Mouse (Mus musculus): ENCODE results near the gene Gphn. TPM values are rescaled to one million over a fixed set of nuclear protein-coding genes. Genes with fewer than 3 reads are reported as not detected.

Gene Gphn
- polyA plus RNA-seq, 1 experiment from 2014 or later = 86.2 TPM

- 83% methylated on average over 2 of the region's 2 CpGs for WGBS
- Histone ChIP-seq H3K27me3 (ENCODE audit: control insufficient read depth, insufficient read depth, low read length) (no peaks in the 10 kb centered on the region), H3K9ac (replicated peaks; ENCODE audit: low read depth, low read length) (no peak overlapping the region), H3K27ac (ENCODE audit: low read depth, low read length) (no peak overlapping the region), H3K9me3 (ENCODE audit: control insufficient read depth, low read length) (no peaks in the 10 kb centered on the region), H3K4me3 (ENCODE audit: low read depth, low read length) (no peak overlapping the region), H3K4me1 (ENCODE audit: control insufficient read depth, insufficient read depth, low read length) (no peaks in the 10 kb centered on the region), H3K4me2 (ENCODE audit: low read depth, low read length) (no peak overlapping the region), H3K36me3 (ENCODE audit: control insufficient read depth, insufficient read depth, low read length) (no peaks in the 10 kb centered on the region)
- ATAC-seq (ENCODE audit: low read depth) = no peak
Observed at GRCm38 (mm10) chr12:78717783-78718182, 491.6 kb downstream of the Gphn start.

GRCm38 (mm10) chr12:78727723-78728122 is 501.5 kb downstream of the Gphn start:
- H3K27ac ChIP-seq (ENCODE audit: low read depth, low read length) = no peak overlapping the region
- no peak overlapping the region for H3K4me3 ChIP-seq (ENCODE audit: low read depth, low read length)
- H3K36me3 ChIP-seq (ENCODE audit: control insufficient read depth, insufficient read depth, low read length) = no peaks in the 10 kb centered on the region
- H3K4me1 ChIP-seq (ENCODE audit: control insufficient read depth, insufficient read depth, low read length) = no peaks in the 10 kb centered on the region
- no peaks in the 10 kb centered on the region for H3K27me3 ChIP-seq (ENCODE audit: control insufficient read depth, insufficient read depth, low read length)
- 65% methylated on average over 4 of the region's 4 CpGs for WGBS
- no peak overlapping the region for H3K4me2 ChIP-seq (ENCODE audit: low read depth, low read length)
- no peak overlapping the region for H3K9ac ChIP-seq (replicated peaks; ENCODE audit: low read depth, low read length)
- no peaks in the 10 kb centered on the region for H3K9me3 ChIP-seq (ENCODE audit: control insufficient read depth, low read length)
- no peak for ATAC-seq (ENCODE audit: low read depth)

Other genes with a start within 250 kb of the Gphn start
- gene Gm6657, start 32.1 kb upstream of the Gphn start, polyA plus RNA-seq (2014; fragmentation: Nextera tagmentation; extraction: Ambion mirVana) = not detected in 2 replicates

Data from neural tube, embryonic 14.5 days (tissue).